Mouse (Mus musculus): ENCODE data around the gene Dnajc2. TPM values are rescaled to one million over a fixed set of nuclear protein-coding genes. Genes with fewer than 3 reads are reported as not detected.

Gene Dnajc2
- 56.8 TPM for total RNA-seq (2023)

DNA sequence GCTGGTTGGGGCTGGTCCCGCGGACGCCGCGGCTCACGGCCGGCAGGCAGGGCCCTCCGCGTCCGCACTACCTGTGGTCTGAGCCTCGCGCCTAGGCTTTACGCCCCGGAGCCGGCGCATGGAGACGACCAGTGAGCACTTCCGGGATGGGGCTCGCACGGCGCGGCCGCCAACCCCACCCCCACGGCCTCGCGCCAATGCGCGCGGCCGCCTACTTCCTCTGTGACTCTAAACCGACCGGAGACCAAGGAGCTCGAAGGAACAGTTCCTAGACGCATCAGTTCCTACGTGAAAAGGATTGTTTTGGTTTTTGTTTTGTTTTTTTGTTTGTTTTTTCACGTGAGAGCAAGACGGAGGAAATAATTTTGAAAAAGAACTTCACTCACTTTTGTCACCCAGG, at the start of gene Dnajc2, which contains the start of gene Psmc2:
Gene Dnajc2, minus strand, starts transcription at position 199 of the 400 bp plus-strand sequence.
Gene Psmc2, plus strand, starts transcription at position 231 of the 400 bp plus-strand sequence.

GRCm38 (mm10) chr5:21736956-21737585, 48.0 kb downstream of the Dnajc2 start, which contains the start of gene Pmpcb:
Gene Pmpcb, plus strand, starts transcription at chr5:21737141.

Other genes starting within 250 kb of the Dnajc2 start
- gene Lrrc17, start 241.7 kb downstream of the Dnajc2 start, total RNA-seq (2023) = not detected
- gene Fbxl13, start 139.6 kb downstream of the Dnajc2 start, total RNA-seq (2023) = not detected
- 41.5 TPM for gene Armc10, start 139.4 kb downstream of the Dnajc2 start, total RNA-seq (2023)
- 1.6 TPM for gene Napepld, start 83.9 kb downstream of the Dnajc2 start, total RNA-seq (2023)
- 112 TPM for gene Pmpcb, start 48.1 kb downstream of the Dnajc2 start, total RNA-seq (2023)
- 60.9 TPM for gene Psmc2, start within 50 bp of the Dnajc2 start, total RNA-seq (2023)
- gene Slc26a5, start 80.4 kb upstream of the Dnajc2 start, total RNA-seq (2023) = not detected